Mouse (Mus musculus) midbrain, embryonic 12.5 days (tissue): ENCODE results near the gene Spast. TPM values are rescaled to one million over a fixed set of nuclear protein-coding genes. Genes with fewer than 3 reads are reported as not detected.

ENCODE experiments used
- polyA plus RNA-seq: library from polyadenylated mRNA; unstranded; fragments of >200 nt; fragmentation: Nextera tagmentation; extraction: Ambion mirVana; gene quantifications from 2 replicates; pipeline ENCODE4 v1.2.1, GENCODE M21; 2016

Gene Spast
- polyA plus RNA-seq, 1 experiment from 2014 or later, result 41.1 TPM

Other genes with a start within 250 kb of the Spast start
- gene Memo1, start 43.5 kb upstream of the Spast start, polyA plus RNA-seq, result 71.1 and 72.1 TPM in 2 replicates
- gene Dpy30, start 15.0 kb upstream of the Spast start, polyA plus RNA-seq, result 226 and 239 TPM in 2 replicates
- gene Slc30a6, start 56.6 kb downstream of the Spast start, polyA plus RNA-seq, result 28.7 and 30.0 TPM in 2 replicates
- gene Nlrc4, start 120.2 kb downstream of the Spast start, polyA plus RNA-seq, result 0.21 and 0.26 TPM in 2 replicates
- gene Yipf4, start 150.5 kb downstream of the Spast start, polyA plus RNA-seq, result 57.0 and 57.6 TPM in 2 replicates
- 108 and 112 TPM in 2 replicates for gene Birc6, start 189.3 kb downstream of the Spast start, polyA plus RNA-seq